9 mouse cellular contexts compared by ENCODE assay signal in genomic region chr7:104231203-104231602, GRCm38 (mm10). TPM values are rescaled to one million over a fixed set of nuclear protein-coding genes. Genes with fewer than 3 reads are reported as not detected.
DNase-seq lines count a peak whose midpoint lies in the region; ATAC-seq and TF ChIP-seq lines count a peak whose summit lies in the region.
"Had no signal": no experiment of that assay in that cellular context is flagged by ENCODE, and none has a peak within 500 bp of the region (broad histone marks: within the 10 kb centered on the region; RNA-seq: fewer than 3 reads in every experiment).

No protein-coding gene starts in this region.

- no peak for TF ChIP-seq CTCF in thymus, adult 2 months (IDR thresholded peaks at IDR 0.05; ENCODE audit: borderline replicate concordance, control insufficient read depth, extremely low read depth, insufficient read depth, low read length, poor library complexity)
- peak; percentile 40; the same call in 1 of the 2 replicates for TF ChIP-seq CTCF in embryonic fibroblast, embryonic 13.5 days (IDR thresholded peaks at IDR 0.05; ENCODE audit: borderline replicate concordance, insufficient read depth, low read length)
- TF ChIP-seq CTCF in lung, postnatal 0 days (IDR thresholded peaks at IDR 0.05): peak; percentile 80

- no peak overlapping the region for H3K27ac ChIP-seq in heart, embryonic 12.5 days (ENCODE audit: poor library complexity, severe bottlenecking)
- no peak overlapping the region for H3K27ac ChIP-seq in thymus, adult 2 months (ENCODE audit: control insufficient read depth, insufficient read depth, low read length)
- H3K27ac ChIP-seq in embryonic fibroblast, embryonic 13.5 days (ENCODE audit: insufficient read depth, low read length): no peak overlapping the region
- H3K27ac ChIP-seq in lung, postnatal 0 days (ENCODE audit: low read length): no peak overlapping the region

- no peak overlapping the region for H3K4me2 ChIP-seq in heart, embryonic 12.5 days
- no peak overlapping the region for H3K4me2 ChIP-seq in lung, postnatal 0 days (replicated peaks; ENCODE audit: low read depth, low read length)

- no peak overlapping the region for H3K9ac ChIP-seq in heart, embryonic 12.5 days
- no peak overlapping the region for H3K9ac ChIP-seq in lung, postnatal 0 days (replicated peaks; ENCODE audit: low read depth)

- no peaks in the 10 kb centered on the region for H3K9me3 ChIP-seq in heart, embryonic 12.5 days (replicated peaks)
- H3K9me3 ChIP-seq in lung, postnatal 0 days (ENCODE audit: low read length): no peaks in the 10 kb centered on the region

- WGBS in heart, embryonic 12.5 days: 29% methylated on average over 2 of the region's 2 CpGs
- WGBS in thymus, adult 2 months: 38% methylated on average over 2 of the region's 2 CpGs
- 27% methylated on average over 2 of the region's 2 CpGs for WGBS in lung, postnatal 0 days

- H3K27me3 ChIP-seq in heart, embryonic 12.5 days (replicated peaks): no peaks in the 10 kb centered on the region
- H3K27me3 ChIP-seq in thymus, adult 2 months (ENCODE audit: control insufficient read depth, insufficient read depth, low read length): no peaks in the 10 kb centered on the region
- H3K27me3 ChIP-seq in lung, postnatal 0 days (replicated peaks; ENCODE audit: insufficient read depth, low read length): no peaks in the 10 kb centered on the region

- TF ChIP-seq EP300 in lung, postnatal 0 days (IDR thresholded peaks at IDR 0.05): no peak

- H3K4me3 ChIP-seq in heart, embryonic 12.5 days: no peak overlapping the region
- H3K4me3 ChIP-seq in thymus, adult 2 months (ENCODE audit: control insufficient read depth, insufficient read depth, low read length): no peak overlapping the region
- H3K4me3 ChIP-seq in embryonic fibroblast, embryonic 13.5 days (ENCODE audit: insufficient read depth, low read length): no peak overlapping the region
- no peak overlapping the region for H3K4me3 ChIP-seq in lung, postnatal 0 days (ENCODE audit: low read depth, low read length)

- H3K4me1 ChIP-seq in heart, embryonic 12.5 days (replicated peaks): no peaks in the 10 kb centered on the region
- H3K4me1 ChIP-seq in thymus, adult 2 months (replicated peaks; ENCODE audit: control insufficient read depth, insufficient read depth, low read length): no peaks in the 10 kb centered on the region
- peaks cover 5% of the 10 kb centered on the region; the same call in 1 of the 2 replicates for H3K4me1 ChIP-seq in embryonic fibroblast, embryonic 13.5 days (ENCODE audit: control insufficient read depth, insufficient read depth, low read length)
- H3K4me1 ChIP-seq in lung, postnatal 0 days (ENCODE audit: insufficient read depth, low read depth, low read length): no peaks in the 10 kb centered on the region

- no peak for ATAC-seq in heart, embryonic 12.5 days (ENCODE audit: insufficient number of reproducible peaks, low FRiP score)
- no peak for ATAC-seq in lung, postnatal 0 days

- no peak for TF ChIP-seq POLR2A in thymus, adult 2 months (IDR thresholded peaks at IDR 0.05; ENCODE audit: control insufficient read depth, extremely low read depth, insufficient read depth, low read length, poor library complexity)
- TF ChIP-seq POLR2A in embryonic fibroblast, embryonic 13.5 days (IDR thresholded peaks at IDR 0.05; ENCODE audit: low read depth, low read length): no peak

- peaks cover 20% of the 10 kb centered on the region for H3K36me3 ChIP-seq in heart, embryonic 12.5 days
- H3K36me3 ChIP-seq in thymus, adult 2 months (ENCODE audit: control insufficient read depth, insufficient read depth, low read length): no peaks in the 10 kb centered on the region
- H3K36me3 ChIP-seq in lung, postnatal 0 days (ENCODE audit: insufficient read depth, low read length): no peaks in the 10 kb centered on the region

- DNase-seq in heart, adult 11 months: peak; percentile 82
- peak; percentile 43 for DNase-seq in thymus, adult 2 months
- DNase-seq in thymus, adult 18-20 months: no peak
- DNase-seq in lung, postnatal 0 days (ENCODE audit: low spot score): peak; percentile 28
- no peak for DNase-seq in left cerebral cortex, adult 11 months (ENCODE audit: low spot score)
- no peak for DNase-seq in ovary, postnatal 36 days (ENCODE audit: low spot score)

RNA-seq across cellular contexts. Expression of gene Trim6, which starts 12.6 kb away (rescaled TPM):
- 7.6 and 7.7 TPM in 2 replicates for polyA plus RNA-seq in heart, embryonic 12.5 days (2016; fragmentation: Nextera tagmentation; extraction: Ambion mirVana)
- 0.52 and 0.98 TPM in 2 replicates for polyA plus RNA-seq in thymus, adult 2 months (2012; rRNA removed)
- 0.67 and 1.4 TPM in 2 replicates for polyA plus RNA-seq in embryonic fibroblast, embryonic 13.5 days (2011; ENCODE audit: insufficient read length, low read depth, missing spikeins)
- polyA plus RNA-seq in lung, postnatal 0 days (2015; fragmentation: Nextera tagmentation; extraction: Ambion mirVana): 0.61 and 1.1 TPM in 2 replicates

RNA-seq across cellular contexts. Expression of gene Trim34a, which starts 13.1 kb away (rescaled TPM):
- 2.4 TPM in 2 replicates for polyA plus RNA-seq in heart, embryonic 12.5 days (2016; fragmentation: Nextera tagmentation; extraction: Ambion mirVana)
- polyA plus RNA-seq in thymus, adult 2 months (2012; rRNA removed): 11.3 and 17.7 TPM in 2 replicates
- 4.9 and 5.8 TPM in 2 replicates for polyA plus RNA-seq in embryonic fibroblast, embryonic 13.5 days (2011; ENCODE audit: insufficient read length, low read depth, missing spikeins)
- polyA plus RNA-seq in lung, postnatal 0 days (2015; fragmentation: Nextera tagmentation; extraction: Ambion mirVana): 6.5 and 7.3 TPM in 2 replicates

RNA-seq across cellular contexts. Expression of gene Olfr649, which starts 35.4 kb away (rescaled TPM):
- polyA plus RNA-seq in heart, embryonic 12.5 days (2016; fragmentation: Nextera tagmentation; extraction: Ambion mirVana): not detected in 2 replicates
- not detected in 2 replicates for polyA plus RNA-seq in thymus, adult 2 months (2012; rRNA removed)
- polyA plus RNA-seq in embryonic fibroblast, embryonic 13.5 days (2011; ENCODE audit: insufficient read length, low read depth, missing spikeins): not detected in 2 replicates
- polyA plus RNA-seq in lung, postnatal 0 days (2015; fragmentation: Nextera tagmentation; extraction: Ambion mirVana): not detected in 2 replicates
- polyA plus RNA-seq: large intestine, adult 2 months had no signal

RNA-seq across cellular contexts. Expression of gene Olfr648, which starts 48.0 kb away (rescaled TPM):
- 0.28 and 0.32 TPM in 2 replicates for polyA plus RNA-seq in heart, embryonic 12.5 days (2016; fragmentation: Nextera tagmentation; extraction: Ambion mirVana)
- not detected in 2 replicates for polyA plus RNA-seq in thymus, adult 2 months (2012; rRNA removed)
- polyA plus RNA-seq in embryonic fibroblast, embryonic 13.5 days (2011; ENCODE audit: insufficient read length, low read depth, missing spikeins): not detected in 2 replicates
- 0.13 TPM in 1 of 2 replicates, not detected in the other for polyA plus RNA-seq in lung, postnatal 0 days (2015; fragmentation: Nextera tagmentation; extraction: Ambion mirVana)

RNA-seq across cellular contexts. Expression of gene Trim5, which starts 56.7 kb away (rescaled TPM):
- 0.53 and 0.64 TPM in 2 replicates for polyA plus RNA-seq in heart, embryonic 12.5 days (2016; fragmentation: Nextera tagmentation; extraction: Ambion mirVana)
- polyA plus RNA-seq in thymus, adult 2 months (2012; rRNA removed): 1.6 and 2.8 TPM in 2 replicates
- 2.1 and 2.4 TPM in 2 replicates for polyA plus RNA-seq in embryonic fibroblast, embryonic 13.5 days (2011; ENCODE audit: insufficient read length, low read depth, missing spikeins)
- 1.1 and 1.6 TPM in 2 replicates for polyA plus RNA-seq in lung, postnatal 0 days (2015; fragmentation: Nextera tagmentation; extraction: Ambion mirVana)

Comparison
In these comparisons a context has a peak if more than half of its experiments do, and no peak if none do; other contexts are left out.
1. DNase-seq: peak in heart, adult 11 months (single experiment), thymus, adult 2 months (single experiment) and lung, postnatal 0 days (single experiment); none in thymus, adult 18-20 months (0 of 2), left cerebral cortex, adult 11 months (single experiment) and ovary, postnatal 36 days (single experiment).